Mouse (Mus musculus) cerebellum, adult 2 months (tissue): ENCODE results near the gene Ilvbl.

ENCODE experiments used
- CTCF ChIP-seq: fragments of 200-500 bp; IDR thresholded peaks from 2 replicates; pipeline ENCODE4 v1.5.1; 2011; ENCODE audit warnings: low read depth, mild to moderate bottlenecking, control low read depth, low read length, moderate library complexity, borderline replicate concordance; ENCODE audit not compliant: insufficient read depth
- POLR2A ChIP-seq: fragments of 200-500 bp; IDR thresholded peaks from 2 replicates; pipeline ENCODE4 v1.6.1; 2011; ENCODE audit warnings: low read length, control low read depth, borderline replicate concordance; ENCODE audit not compliant: insufficient read depth

GRCm38 (mm10) chr10:78578204-78578603 is 4.1 kb downstream of the Ilvbl start:
- no peak for TF ChIP-seq POLR2A
- no peak for TF ChIP-seq CTCF
